Mouse (Mus musculus): ENCODE data around the gene Pygm. TPM values are rescaled to one million over a fixed set of nuclear protein-coding genes. Genes with fewer than 3 reads are reported as not detected.

Pygm gene
- polyA plus RNA-seq, 1 experiment from 2014 or later: 1.6 TPM

- Histone ChIP-seq H3K27ac (ENCODE audit: low read depth, low read length) (no peak overlapping the region), H3K9ac (ENCODE audit: low read depth, low read length) (no peak overlapping the region), H3K36me3 (ENCODE audit: control insufficient read depth, insufficient read depth, low read length) (no peaks in the 10 kb centered on the region), H3K4me1 (replicated peaks; ENCODE audit: control insufficient read depth, insufficient read depth, low read length) (peaks cover 13% of the 10 kb centered on the region), H3K4me2 (replicated peaks; ENCODE audit: low read depth, low read length) (no peak overlapping the region), H3K9me3 (ENCODE audit: control insufficient read depth, low read length) (no peaks in the 10 kb centered on the region), H3K27me3 (ENCODE audit: control insufficient read depth, insufficient read depth, low read length) (peaks cover 22% of the 10 kb centered on the region), H3K4me3 (ENCODE audit: low read depth, low read length) (no peak overlapping the region)
- DNase-seq (ENCODE audit: low spot score) (no peak), ATAC-seq (ENCODE audit: low FRiP score) (no peak)
- 85% methylated on average over 22 of the region's 22 CpGs for WGBS
Measured at GRCm38 (mm10) chr19:6397582-6398249, 13.5 kb downstream of the Pygm start.

GRCm38 (mm10) chr19:6398447-6399284 is 14.5 kb downstream of the Pygm start:
- no peak overlapping the region for H3K27ac ChIP-seq (ENCODE audit: low read depth, low read length)
- peaks cover 20% of the 10 kb centered on the region for H3K4me1 ChIP-seq (replicated peaks; ENCODE audit: control insufficient read depth, insufficient read depth, low read length)
- peak; percentile 77 for DNase-seq (ENCODE audit: low spot score)

DNA sequence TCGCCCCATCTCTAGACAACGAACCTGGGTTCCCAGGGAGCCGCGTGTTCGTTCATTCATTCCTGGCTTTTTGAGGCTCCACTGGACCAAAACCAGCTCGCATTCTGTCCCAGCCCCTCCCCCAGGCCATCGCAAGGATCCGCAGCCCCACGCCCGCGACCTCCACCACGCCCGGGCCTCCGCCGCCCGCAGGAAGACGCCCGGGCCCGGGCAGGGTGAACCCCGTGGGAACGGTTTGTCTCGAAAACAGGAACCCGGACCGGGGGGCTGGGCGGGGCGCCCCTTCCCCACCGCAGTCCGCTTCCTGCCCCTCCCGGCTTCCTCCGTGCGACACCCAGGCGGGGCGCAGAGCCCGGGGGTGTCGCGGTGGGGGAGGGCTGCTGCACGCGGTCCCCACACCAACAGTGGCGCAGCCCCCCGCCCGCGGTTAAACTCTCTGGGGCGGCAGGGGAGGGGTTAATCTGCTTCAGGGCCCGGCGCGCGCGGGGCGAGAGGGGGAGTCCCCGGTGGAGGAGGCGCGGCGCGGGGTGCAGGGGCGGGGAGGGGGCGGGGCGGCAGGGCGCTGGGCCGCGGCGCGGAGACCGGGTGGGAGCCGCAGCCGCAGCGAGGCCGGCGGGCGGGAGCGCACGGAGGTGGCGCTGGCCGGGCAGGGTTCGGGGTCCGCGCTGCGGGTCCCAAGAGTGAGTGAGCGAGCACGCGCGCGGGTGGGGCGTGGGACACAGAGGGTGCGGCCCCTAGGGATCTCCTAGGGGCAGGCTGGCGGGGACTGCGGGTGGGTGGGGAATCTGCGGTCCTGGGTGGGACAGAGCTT is 15.3 kb downstream of the Pygm start, which contains the start of gene Rasgrp2:
Gene Rasgrp2, plus strand, starts transcription at position 56 of the 811 bp plus-strand sequence.
- H3K36me3 ChIP-seq (ENCODE audit: control insufficient read depth, insufficient read depth, low read length): no peaks in the 10 kb centered on the region
- DNase-seq (ENCODE audit: low spot score): peak; percentile 55
- H3K27me3 ChIP-seq (ENCODE audit: control insufficient read depth, insufficient read depth, low read length): peaks cover 25% of the 10 kb centered on the region
- peak within 1 kb of the TSS; percentile 61 for H3K4me3 ChIP-seq (ENCODE audit: low read depth, low read length)
- peaks cover 21% of the 10 kb centered on the region for H3K4me1 ChIP-seq (replicated peaks; ENCODE audit: control insufficient read depth, insufficient read depth, low read length)
- H3K27ac ChIP-seq (ENCODE audit: low read depth, low read length): no peak within 1 kb of the TSS
- H3K4me2 ChIP-seq (replicated peaks; ENCODE audit: low read depth, low read length): peak within 1 kb of the TSS; percentile 100
- ATAC-seq (ENCODE audit: low FRiP score): peak; percentile 25; the same call in 1 of the 2 replicates
- no peaks in the 10 kb centered on the region for H3K9me3 ChIP-seq (ENCODE audit: control insufficient read depth, low read length)
- peak within 1 kb of the TSS; percentile 35 for H3K9ac ChIP-seq (ENCODE audit: low read depth, low read length)
- WGBS: under 1% methylated on average over 47 of the region's 87 CpGs

More at GRCm38 (mm10) chr19:6398447-6399284, 14.5 kb downstream of the Pygm start:
- peak; percentile 55 for ATAC-seq (ENCODE audit: low FRiP score)
- Histone ChIP-seq H3K4me2 (replicated peaks; ENCODE audit: low read depth, low read length) (peak overlapping the region; percentile 100), H3K9me3 (ENCODE audit: control insufficient read depth, low read length) (no peaks in the 10 kb centered on the region), H3K27me3 (ENCODE audit: control insufficient read depth, insufficient read depth, low read length) (peaks cover 25% of the 10 kb centered on the region), H3K4me3 (ENCODE audit: low read depth, low read length) (peak overlapping the region; percentile 61), H3K9ac (ENCODE audit: low read depth, low read length) (peak overlapping the region; percentile 35), H3K36me3 (ENCODE audit: control insufficient read depth, insufficient read depth, low read length) (no peaks in the 10 kb centered on the region)
- WGBS: under 1% methylated on average over 39 of the region's 39 CpGs

- H3K9ac ChIP-seq (ENCODE audit: low read depth, low read length): peak overlapping the region; percentile 35
- no peaks in the 10 kb centered on the region for H3K36me3 ChIP-seq (ENCODE audit: control insufficient read depth, insufficient read depth, low read length)
- peak overlapping the region; percentile 61 for H3K4me3 ChIP-seq (ENCODE audit: low read depth, low read length)
- DNase-seq (ENCODE audit: low spot score) (peak; percentile 47), ATAC-seq (ENCODE audit: low FRiP score) (no peak)
- H3K9me3 ChIP-seq (ENCODE audit: control insufficient read depth, low read length): no peaks in the 10 kb centered on the region
- 3% methylated on average over 29 of the region's 29 CpGs for WGBS
- no peak overlapping the region for H3K27ac ChIP-seq (ENCODE audit: low read depth, low read length)
- peaks cover 21% of the 10 kb centered on the region for H3K4me1 ChIP-seq (replicated peaks; ENCODE audit: control insufficient read depth, insufficient read depth, low read length)
- peak overlapping the region; percentile 100 for H3K4me2 ChIP-seq (replicated peaks; ENCODE audit: low read depth, low read length)
- H3K27me3 ChIP-seq (ENCODE audit: control insufficient read depth, insufficient read depth, low read length): peaks cover 25% of the 10 kb centered on the region
Measured at GRCm38 (mm10) chr19:6400096-6401086, 16.2 kb downstream of the Pygm start.

DNA sequence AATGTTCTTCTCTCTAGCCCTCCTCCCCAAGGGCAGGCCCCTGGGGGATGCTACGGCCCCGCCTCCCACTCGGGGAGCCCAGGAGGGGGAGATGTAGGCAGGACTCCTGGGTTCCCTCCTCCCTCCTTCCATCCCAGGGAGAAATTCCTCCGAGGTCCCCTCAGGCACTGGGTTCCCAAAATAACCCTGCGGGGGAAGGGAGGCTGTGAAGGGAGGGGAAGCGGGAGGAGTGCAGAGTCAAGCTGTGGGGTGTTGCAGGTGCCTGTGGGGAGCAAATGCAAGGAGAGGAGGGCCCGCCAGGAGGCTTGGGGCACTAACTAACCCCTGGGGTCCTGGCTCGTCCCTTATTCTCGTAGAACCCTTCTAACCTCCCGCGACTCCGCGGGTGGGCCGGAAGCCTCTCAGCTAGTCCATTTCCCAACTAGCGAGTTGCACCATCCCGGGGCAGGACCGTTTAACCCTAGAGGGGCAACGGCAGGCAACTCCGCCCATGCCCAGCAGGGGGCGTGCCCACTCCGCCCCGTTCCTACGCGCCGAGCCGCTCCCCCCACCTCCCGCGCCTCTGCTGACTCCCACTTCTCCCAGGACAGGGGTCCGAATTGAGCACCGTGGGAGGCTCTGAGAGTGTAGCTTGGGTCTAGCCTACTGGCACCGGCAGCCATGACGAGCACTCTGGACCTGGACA is 17.1 kb downstream of the Pygm start:
- no peaks in the 10 kb centered on the region for H3K36me3 ChIP-seq (ENCODE audit: control insufficient read depth, insufficient read depth, low read length)
- peaks cover 21% of the 10 kb centered on the region for H3K4me1 ChIP-seq (replicated peaks; ENCODE audit: control insufficient read depth, insufficient read depth, low read length)
- DNase-seq (ENCODE audit: low spot score): peak; percentile 83
- peak; percentile 26; the same call in 1 of the 2 replicates for ATAC-seq (ENCODE audit: low FRiP score)
- WGBS: under 1% methylated on average over 29 of the region's 32 CpGs
- H3K9ac ChIP-seq (ENCODE audit: low read depth, low read length): no peak overlapping the region
- peaks cover 25% of the 10 kb centered on the region for H3K27me3 ChIP-seq (ENCODE audit: control insufficient read depth, insufficient read depth, low read length)
- H3K4me3 ChIP-seq (ENCODE audit: low read depth, low read length): peak overlapping the region; percentile 22
- no peak overlapping the region for H3K27ac ChIP-seq (ENCODE audit: low read depth, low read length)
- H3K9me3 ChIP-seq (ENCODE audit: control insufficient read depth, low read length): no peaks in the 10 kb centered on the region
- peak overlapping the region; percentile 47 for H3K4me2 ChIP-seq (replicated peaks; ENCODE audit: low read depth, low read length)

DNA sequence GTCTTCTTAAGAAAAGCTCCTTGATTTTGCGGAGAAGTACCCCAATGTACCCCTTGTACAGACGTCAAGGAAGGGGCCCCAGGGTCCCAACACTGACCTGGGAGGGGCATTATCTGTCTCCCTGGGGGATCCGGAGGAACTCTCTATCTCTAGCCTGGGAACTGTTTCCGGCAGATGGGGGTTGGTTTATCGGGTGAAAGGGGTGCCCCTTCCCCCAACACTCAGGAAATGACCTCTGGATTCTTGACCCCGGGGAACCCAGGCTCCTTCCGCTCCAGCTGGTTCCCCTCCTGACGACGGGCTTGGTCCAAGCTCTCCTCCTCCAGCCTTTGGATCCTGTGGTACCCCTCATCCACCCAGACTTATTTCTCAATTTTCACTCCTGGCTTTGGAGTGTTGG is 17.8 kb downstream of the Pygm start:
- no peaks in the 10 kb centered on the region for H3K9me3 ChIP-seq (ENCODE audit: control insufficient read depth, low read length)
- ATAC-seq (ENCODE audit: low FRiP score): no peak
- H3K4me3 ChIP-seq (ENCODE audit: low read depth, low read length): no peak overlapping the region
- DNase-seq (ENCODE audit: low spot score): no peak
- peaks cover 21% of the 10 kb centered on the region for H3K4me1 ChIP-seq (replicated peaks; ENCODE audit: control insufficient read depth, insufficient read depth, low read length)
- 10% methylated on average over 9 of the region's 9 CpGs for WGBS
- peaks cover 25% of the 10 kb centered on the region for H3K27me3 ChIP-seq (ENCODE audit: control insufficient read depth, insufficient read depth, low read length)
- no peak overlapping the region for H3K9ac ChIP-seq (ENCODE audit: low read depth, low read length)
- no peaks in the 10 kb centered on the region for H3K36me3 ChIP-seq (ENCODE audit: control insufficient read depth, insufficient read depth, low read length)
- H3K27ac ChIP-seq (ENCODE audit: low read depth, low read length): no peak overlapping the region
- no peak overlapping the region; the same call in 1 of the 2 replicates for H3K4me2 ChIP-seq (replicated peaks; ENCODE audit: low read depth, low read length)

DNA sequence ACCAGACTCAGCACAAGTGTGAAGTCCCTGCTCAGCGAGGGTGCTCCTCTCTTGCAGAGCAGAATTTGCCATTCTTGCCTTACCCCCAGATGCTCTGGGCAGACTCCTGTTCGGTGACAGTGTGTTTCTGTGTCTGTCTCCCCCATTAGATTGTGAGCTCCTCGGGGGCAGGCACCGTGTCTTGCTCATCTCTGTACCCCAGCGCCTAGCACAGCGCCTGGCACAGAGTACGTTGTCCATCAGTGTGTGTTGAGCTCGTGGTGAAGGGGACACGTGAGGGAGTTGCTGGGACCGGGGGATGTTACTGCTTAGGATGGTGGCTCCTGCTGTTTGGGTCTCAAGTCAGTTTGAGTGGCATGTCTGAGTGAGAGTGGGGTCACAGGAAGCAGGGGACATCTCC is 19.7 kb downstream of the Pygm start:
- H3K4me2 ChIP-seq (replicated peaks; ENCODE audit: low read depth, low read length): no peak overlapping the region
- 83% methylated on average over 10 of the region's 10 CpGs for WGBS
- no peak overlapping the region for H3K27ac ChIP-seq (ENCODE audit: low read depth, low read length)
- H3K9me3 ChIP-seq (ENCODE audit: control insufficient read depth, low read length): no peaks in the 10 kb centered on the region
- H3K9ac ChIP-seq (ENCODE audit: low read depth, low read length): no peak overlapping the region
- no peaks in the 10 kb centered on the region for H3K36me3 ChIP-seq (ENCODE audit: control insufficient read depth, insufficient read depth, low read length)
- H3K4me3 ChIP-seq (ENCODE audit: low read depth, low read length): no peak overlapping the region
- H3K27me3 ChIP-seq (ENCODE audit: control insufficient read depth, insufficient read depth, low read length): peaks cover 25% of the 10 kb centered on the region
- DNase-seq (ENCODE audit: low spot score) (no peak), ATAC-seq (ENCODE audit: low FRiP score) (no peak)
- H3K4me1 ChIP-seq (replicated peaks; ENCODE audit: control insufficient read depth, insufficient read depth, low read length): peaks cover 19% of the 10 kb centered on the region
